Mouse (Mus musculus) brain, embryonic 14.5 days (tissue): Measurements from ENCODE around the gene Apc2. TPM values are rescaled to one million over a fixed set of nuclear protein-coding genes. Genes with fewer than 3 reads are reported as not detected.

Source experiments
- DNase-seq: peaks from one replicate; pipeline ENCODE4 v3.0.0-alpha.2; 2011; ENCODE audit warnings: low read depth
- CTCF ChIP-seq: fragments of 200-500 bp; IDR thresholded peaks from 2 replicates; pipeline ENCODE4 v1.5.1; 2012; ENCODE audit warnings: inconsistent platforms, mild to moderate bottlenecking, moderate library complexity, borderline replicate concordance; ENCODE audit not compliant: insufficient read depth, insufficient read length; ENCODE audit errors: extremely low read depth
- POLR2A ChIP-seq: fragments of 200-500 bp; IDR thresholded peaks from 2 replicates; pipeline ENCODE4 v1.6.1; 2012; ENCODE audit warnings: mild to moderate bottlenecking, inconsistent platforms, borderline replicate concordance; ENCODE audit not compliant: poor library complexity, insufficient read depth, insufficient read length, severe bottlenecking; ENCODE audit errors: extremely low read depth
- polyA plus RNA-seq: library from polyadenylated mRNA; depleted of rRNA; stranded (reverse); fragments of >200 nt; gene quantifications from 2 replicates; pipeline ENCODE4 v1.2.3, GENCODE M21; 2012

Gene Apc2
- polyA plus RNA-seq, 1 experiment = 292 TPM

DNA sequence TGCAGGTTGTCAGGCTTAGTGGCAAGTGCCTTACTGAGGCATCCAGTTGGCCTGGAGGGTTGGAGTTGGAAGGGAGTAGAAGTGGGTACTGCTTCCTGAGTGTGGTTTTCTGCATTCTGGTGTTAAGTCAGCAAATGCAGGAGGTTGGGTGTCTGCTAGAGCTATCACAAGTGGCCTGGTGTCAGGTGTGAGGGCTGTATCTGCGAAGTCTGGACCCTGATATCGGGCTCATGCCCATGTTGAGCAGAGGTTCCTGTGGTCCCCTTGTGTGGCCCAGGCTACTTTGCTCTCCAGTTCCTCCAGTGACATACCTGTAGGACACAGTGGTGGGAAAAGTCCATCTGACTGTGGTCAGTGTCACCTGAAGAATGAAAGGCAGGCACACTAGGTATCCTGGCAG, 25.7 kb upstream of the Apc2 start:
- no peak for DNase-seq
- no peak for TF ChIP-seq POLR2A
- TF ChIP-seq CTCF = no peak

DNA sequence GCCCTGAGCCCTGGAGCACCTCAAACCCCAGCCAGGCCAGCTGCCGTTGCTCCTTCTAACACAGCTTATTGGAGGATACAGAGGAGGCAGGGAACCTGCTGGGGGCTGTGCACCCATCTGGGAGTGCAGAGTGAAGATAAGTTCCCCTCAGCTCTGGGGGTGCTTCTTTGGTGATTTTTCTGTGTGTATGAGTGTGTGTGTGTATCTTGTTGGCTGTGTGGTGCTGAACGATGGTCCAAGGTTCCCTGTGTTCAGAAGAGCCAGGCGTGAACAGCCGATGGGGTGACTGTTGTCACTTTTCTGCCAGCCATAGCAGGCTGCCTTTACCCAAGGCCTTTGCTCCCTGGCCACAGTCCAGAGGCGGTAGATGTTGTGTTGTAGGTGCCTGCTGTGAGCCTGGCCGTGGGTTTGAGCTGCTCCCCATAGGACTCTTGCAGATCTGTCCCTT, 25.0 kb upstream of the Apc2 start:
- TF ChIP-seq CTCF = no peak
- TF ChIP-seq POLR2A = no peak
- no peak for DNase-seq

DNA sequence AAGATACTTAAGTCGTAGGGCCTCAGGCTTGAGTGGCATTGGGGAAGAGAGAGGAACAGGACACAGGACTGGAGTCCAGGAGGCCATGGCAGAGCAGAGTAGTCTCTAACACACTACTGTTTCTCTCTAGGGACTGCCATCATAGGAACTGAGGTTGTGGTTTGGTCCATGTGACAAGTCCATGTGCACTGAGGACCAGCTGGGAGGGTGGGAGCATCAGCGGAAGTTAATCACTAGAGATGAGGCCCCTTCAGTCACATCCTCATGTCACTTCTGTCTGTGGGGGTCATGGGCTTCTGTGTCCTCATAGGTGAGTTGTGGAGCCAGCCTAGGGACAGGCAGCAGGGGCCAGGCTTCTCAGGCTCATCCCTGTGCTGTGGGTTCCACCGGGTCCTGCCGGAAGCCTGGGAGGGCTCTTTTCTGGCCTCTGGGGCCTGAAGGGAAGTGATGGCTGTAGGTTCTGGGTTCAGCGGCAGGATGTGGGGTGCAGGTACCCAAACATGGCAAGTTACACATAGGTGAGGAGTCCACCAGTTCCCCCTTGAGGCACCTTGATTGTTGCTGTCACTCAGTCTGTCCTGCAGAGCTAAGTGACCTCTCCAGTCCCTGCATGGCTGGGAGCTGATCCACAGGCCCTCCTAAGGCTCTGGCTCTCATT, 24.5 kb upstream of the Apc2 start:
- TF ChIP-seq POLR2A (no peak), CTCF (no peak)
- DNase-seq = no peak

DNA sequence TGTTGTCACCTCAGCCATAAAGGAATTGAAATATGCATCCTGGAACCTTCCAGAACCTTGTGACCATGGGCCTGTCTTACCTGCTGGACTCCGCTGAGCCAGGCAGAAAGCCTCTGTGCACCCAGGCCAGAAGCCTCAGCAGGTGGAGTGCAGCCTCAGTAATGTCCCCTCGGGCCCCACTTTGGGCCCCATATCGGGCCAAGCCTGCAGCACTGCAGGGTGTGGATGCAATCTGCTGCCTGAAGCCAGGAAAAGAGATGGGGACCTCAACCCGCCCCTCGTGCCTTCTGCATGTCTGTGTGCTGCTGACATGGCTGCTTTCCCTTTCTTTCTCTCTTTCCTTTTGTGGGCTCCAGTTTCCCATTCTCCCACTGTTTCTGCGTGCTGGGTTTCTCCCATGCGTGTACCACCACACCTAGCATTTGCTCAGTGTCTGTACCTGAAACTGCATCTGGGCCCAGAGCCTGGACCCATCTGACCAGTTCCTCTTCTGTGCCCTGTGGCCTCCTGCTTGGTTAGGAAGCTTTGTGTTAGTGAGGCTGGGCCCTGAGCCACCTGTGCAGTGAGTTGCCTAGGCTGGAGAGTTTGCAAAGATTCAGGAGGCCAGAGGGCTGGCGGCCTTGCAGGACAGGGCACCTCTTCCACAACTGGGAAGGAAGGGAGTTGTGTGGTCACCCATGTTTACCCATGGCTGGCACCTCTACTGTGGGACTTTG, 23.7 kb upstream of the Apc2 start:
- no peak for DNase-seq
- TF ChIP-seq POLR2A (no peak), CTCF (no peak)

DNA sequence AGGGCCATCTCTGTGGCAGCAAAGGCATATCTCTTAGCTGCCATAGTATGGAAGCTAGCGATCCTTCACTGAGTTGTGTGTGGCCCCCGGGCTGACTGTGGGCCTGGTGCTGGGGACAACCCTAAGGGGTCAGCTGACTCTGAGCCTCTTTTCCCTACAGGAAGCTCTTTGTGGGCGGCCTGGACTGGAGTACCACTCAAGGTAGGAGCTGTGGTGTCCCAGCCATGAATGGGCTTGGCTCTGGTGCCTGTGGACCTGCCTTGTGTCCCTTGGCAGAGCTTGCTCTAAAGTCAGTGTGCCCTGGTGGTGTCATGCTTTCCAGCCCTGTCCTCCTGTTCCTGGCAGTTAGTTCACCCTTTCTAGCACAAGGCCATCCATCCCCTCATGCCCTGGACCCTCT, 21.9 kb upstream of the Apc2 start:
- TF ChIP-seq CTCF (no peak), POLR2A (no peak)
- DNase-seq = no peak

DNA sequence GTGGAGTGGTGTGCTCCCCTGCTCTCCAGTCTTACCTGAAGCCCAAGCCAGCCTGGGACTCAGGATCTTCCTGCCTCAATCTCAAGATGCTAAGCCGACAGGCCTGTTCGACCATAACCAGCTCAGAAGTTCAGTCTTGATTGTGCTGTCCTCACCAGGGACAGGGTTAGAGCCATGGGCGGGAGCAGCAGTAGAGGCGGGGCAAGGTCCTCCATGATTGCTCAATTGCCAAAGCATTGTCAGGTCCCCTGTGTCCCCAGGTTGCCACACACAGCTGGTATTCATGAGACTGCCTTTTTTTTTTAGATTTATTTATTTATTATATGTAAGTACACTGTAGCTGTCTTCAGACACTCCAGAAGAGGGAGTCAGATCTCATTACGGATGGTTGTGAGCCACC, 19.5 kb upstream of the Apc2 start:
- no peak for TF ChIP-seq POLR2A
- no peak for DNase-seq

DNA sequence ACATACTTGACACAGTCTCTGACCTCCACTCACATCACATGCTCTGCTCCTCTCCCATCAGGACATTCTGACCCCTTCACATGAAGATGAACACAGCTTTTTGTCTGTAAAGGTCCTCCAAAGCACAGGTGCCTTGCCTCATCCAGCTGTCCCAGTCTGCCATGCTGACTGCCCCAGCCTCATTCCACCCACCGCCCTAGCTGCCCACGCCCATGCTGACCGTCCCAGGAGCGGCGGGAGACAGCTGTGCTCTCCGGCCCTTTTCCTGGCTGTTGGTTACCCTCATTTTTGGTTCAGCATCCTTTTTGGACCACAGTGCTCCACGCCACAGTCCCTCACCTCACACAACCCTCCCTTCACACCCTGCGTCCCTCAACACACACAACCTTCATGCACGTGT, 17.4 kb upstream of the Apc2 start:
- no peak for TF ChIP-seq POLR2A
- TF ChIP-seq CTCF = no peak
- no peak for DNase-seq

DNA sequence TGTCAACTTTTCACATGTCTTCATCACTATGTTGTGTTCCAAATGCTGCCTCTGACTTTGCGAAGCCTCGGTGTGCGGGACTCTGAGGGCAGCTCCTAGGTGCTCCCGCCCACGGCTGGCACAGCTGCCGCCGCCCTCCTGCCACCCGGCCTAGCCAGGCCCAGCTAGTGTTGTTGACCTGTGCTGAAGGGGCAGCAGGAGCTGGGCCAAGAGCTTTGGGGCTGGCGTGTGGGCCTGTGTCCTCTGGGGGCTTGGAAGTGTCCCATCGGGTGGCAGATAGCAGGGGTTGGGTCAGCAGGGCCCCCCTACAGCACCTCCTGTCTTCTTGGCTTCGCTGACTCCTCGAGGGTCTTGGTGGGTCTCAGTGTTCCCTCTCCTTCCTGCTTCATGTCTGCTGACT, 16.5 kb upstream of the Apc2 start:
- TF ChIP-seq POLR2A = no peak
- TF ChIP-seq CTCF = no peak

DNA sequence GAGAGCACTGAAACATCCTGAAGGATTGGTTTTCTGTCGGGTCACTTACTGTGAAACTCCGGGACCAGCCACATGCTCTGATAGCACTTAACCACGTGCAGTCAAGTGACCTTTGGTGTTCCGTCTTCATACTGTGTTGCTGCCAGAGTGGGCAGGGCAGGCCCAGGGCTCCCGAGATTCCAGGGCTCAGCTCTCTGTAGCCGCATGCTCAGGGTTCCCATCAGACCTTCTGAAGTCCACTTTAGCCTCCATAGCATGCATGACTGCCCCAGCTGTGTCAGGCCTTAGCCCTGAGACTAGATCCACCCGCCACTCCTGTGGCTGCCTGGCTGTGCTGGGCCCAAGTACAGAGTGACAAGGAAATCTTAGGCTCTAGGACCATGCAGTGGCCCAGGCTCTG, 14.5 kb upstream of the Apc2 start:
- DNase-seq = no peak
- TF ChIP-seq POLR2A = no peak
- no peak for TF ChIP-seq CTCF

More for the DNA sequence above, 16.5 kb upstream of the Apc2 start:
- DNase-seq = no peak

DNA sequence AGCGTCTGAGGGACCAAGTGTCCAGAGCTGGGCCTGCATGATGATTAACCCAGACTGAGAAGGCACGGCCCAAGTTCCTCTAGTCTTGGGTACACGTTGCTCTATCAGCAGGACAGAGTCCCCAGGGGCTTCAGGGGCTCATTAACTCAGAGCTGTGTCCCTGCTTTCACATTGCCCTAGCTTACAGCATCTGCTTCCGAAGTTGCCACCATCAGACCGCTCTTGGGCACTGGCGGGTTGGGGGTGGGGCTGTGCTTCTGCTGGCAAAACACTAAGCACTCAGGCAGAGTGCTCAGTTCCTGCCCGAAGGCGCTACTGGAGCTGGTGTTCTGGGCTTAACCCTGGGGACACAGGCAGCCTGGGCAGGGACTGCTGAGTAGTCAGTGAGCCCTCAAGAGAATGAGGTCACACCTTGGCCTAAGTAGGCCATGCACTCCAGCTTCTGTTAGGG, 13.8 kb upstream of the Apc2 start:
- peak; percentile 48 for DNase-seq
- TF ChIP-seq POLR2A (no peak), CTCF (no peak)

DNA sequence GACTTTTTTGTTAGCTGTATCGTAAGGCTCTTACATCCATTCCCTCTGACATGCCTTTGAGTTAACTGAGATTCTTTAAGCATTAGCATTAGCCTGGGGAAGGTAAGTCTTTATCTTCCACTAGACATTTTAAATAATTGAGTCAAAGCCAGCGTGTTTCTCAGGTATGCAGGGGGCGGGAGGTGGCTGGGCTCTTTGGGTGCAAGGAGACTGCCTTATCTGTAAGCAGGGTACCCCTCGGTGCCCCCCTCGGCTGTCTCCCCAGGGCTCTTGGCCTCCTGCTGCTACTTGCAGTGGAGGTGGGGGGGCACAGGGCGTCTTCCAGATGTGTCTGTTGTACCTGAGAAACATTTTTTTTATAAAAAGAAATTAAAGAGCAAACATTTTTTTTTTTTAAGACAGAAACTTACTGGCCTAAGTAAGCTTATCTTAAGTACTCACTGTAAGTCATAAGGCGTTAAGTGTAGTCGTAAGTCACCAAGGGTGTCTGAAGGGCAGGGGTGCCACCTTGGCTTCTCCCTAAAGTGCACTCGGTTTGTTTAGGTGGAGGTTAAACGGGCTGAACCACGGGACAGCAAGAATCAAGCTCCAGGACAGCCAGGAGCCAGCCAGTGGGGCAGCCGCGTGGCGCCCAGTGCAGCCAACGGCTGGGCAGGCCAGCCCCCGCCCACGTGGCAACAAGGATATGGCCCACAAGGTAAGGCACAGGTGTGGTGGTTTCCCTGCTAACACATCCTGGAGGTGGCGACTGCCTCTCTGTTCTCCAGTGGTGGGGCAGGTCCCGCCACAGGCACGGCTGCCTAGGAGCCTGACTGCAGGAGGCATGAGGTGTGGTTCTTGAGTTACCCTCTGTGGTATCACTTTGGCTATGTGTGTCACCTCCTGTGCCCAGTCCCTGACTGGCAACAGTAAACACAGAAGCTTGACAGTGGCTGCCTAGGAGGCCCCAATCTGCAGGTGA, 13.0 kb upstream of the Apc2 start:
- no peak for TF ChIP-seq CTCF
- TF ChIP-seq POLR2A = no peak
- no peak for DNase-seq
